Mouse (Mus musculus): ENCODE data around the gene Bbs1.
"Not testable (repeated sequence)": the region's sequence is repeated elsewhere in the genome, so short reads cannot be mapped to it uniquely, and the experiment has no call there.

Bbs1 gene

GRCm38 (mm10) chr19:4905979-4906794 is at the start of gene Bbs1:
Gene Bbs1, minus strand, starts transcription at chr19:4906628.
- DNase-seq, result peak; percentile 80

- DNase-seq, result not testable (repeated sequence)
Observed at GRCm38 (mm10) chr19:4948641-4949040, 42.2 kb upstream of the Bbs1 start.

GRCm38 (mm10) chr19:4945540-4945939 is 39.1 kb upstream of the Bbs1 start:
- DNase-seq, result no peak

DNA sequence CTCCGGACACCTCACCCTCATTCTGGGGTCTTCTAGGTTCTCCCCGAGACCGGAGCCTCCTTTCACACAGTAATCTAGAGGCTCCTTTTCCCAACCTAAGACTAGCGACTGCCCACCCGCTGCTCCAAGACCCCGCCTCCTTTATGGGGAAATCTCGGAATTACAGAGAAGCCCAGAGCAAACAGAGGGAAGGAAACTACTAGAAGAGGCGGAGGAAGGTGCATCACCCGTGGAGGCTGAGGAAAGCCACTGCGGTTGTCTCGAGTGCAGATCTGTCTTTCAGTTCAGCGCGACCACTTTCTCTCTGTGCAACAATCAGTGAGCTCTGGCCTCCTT is 36.8 kb upstream of the Bbs1 start:
- DNase-seq, result no peak

- DNase-seq, result peak; percentile 89
Observed at GRCm38 (mm10) chr19:4942551-4943252, 36.3 kb upstream of the Bbs1 start, which contains the start of gene Peli3. Gene Peli3, minus strand, starts transcription at chr19:4943127.

DNA sequence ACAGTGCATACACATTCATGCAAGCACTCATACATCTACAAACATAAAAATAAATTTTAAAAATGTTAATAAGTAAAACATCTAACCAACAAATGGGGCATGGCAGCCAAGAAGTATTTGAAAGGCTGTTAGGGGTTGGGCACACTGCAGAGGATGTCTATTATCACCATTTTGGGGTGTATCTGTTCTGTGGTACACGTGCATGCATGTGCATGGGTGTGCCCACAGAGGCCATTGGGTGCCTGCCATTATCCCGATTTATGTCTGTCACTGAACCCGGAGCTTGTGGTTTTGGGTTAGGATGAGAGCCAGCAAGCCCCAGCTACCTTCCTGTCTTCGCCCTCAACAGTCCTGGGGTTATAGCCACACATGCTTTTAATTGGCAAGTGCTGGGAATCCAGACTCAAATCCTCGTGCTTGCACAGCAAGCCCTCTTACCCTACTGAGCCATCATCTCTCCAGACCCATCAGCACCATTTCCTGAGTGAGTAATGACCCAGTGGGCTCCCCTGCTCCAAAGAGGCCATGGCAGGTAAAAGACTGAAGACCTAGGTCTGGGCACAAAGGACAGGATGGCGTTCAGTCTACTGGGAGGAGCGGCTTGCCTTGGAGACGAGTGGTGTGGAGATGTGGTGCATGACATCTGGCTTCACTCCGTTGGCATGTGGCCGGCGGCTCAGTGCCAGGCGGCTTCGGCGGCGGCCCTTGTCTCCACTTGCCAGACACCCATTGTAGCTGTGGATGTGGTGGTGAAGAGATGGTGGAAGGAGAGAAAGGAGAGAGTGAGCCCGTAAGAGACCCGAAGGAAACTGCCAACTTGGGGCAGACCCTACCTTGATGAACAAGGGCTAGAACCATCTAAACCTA is 31.2 kb upstream of the Bbs1 start:
- no peak for DNase-seq

GRCm38 (mm10) chr19:4936896-4937295 is 30.5 kb upstream of the Bbs1 start:
- no peak for DNase-seq

DNA sequence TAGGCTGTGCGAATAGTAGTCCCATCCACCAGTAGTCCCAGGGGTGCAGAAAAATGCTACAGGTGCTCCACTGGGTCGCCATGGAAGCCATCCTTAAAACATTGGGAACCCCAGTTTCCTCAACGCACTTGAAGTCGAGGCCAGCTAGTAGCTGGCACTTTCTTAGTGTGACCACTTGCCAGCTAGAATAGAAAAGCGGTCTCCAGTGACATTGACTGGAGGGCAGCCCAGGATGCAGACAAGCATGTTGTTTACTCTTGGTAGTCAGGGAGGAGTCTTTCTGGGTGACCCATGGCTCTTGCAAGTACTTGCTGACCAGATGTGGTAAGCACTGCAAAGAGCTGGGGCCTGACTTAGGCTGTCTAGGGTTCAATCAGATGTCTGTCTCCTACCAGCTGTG is 22.4 kb upstream of the Bbs1 start:
- no peak for DNase-seq

GRCm38 (mm10) chr19:4927904-4928531 is 21.6 kb upstream of the Bbs1 start, which contains the start of gene Dpp3:
Gene Dpp3, minus strand, starts transcription at chr19:4928287.
- peak; percentile 99 for DNase-seq

DNA sequence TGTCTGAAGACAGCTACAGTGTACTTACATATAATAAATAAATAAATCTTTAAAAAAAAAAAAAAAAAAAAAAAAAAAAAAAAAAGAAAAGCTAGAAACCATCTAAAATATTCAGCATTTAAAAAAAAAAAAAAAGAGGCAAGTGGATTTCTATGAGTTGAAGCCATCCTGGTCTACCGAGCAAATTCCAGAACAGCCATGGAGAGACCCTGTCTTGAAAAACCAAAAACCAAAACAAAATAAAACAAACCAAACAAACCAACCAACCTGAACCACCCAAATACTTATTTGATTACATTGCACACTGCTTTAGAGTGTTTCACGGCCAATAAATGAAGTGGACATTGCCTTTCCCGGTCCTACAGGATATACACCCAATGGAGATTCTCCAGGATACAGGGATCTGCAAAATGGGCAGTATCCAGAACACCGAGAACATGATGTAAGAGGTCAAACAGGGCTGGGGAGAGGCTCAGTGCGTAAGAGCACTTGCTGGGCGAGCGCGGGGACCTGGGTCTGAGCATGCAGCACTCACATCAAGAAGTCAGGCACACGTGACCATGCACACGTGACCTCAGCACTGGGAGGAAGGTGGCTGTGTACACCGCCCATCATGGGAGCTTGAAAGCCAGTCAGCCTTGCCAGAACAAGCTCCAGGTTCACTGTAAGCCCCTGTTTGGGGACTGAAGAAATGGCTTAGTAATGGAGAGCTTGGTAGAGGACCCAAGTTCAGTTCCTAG is 18.9 kb upstream of the Bbs1 start:
- DNase-seq, result no peak

GRCm38 (mm10) chr19:4919652-4920051 is 13.2 kb upstream of the Bbs1 start:
- no peak for DNase-seq

DNA sequence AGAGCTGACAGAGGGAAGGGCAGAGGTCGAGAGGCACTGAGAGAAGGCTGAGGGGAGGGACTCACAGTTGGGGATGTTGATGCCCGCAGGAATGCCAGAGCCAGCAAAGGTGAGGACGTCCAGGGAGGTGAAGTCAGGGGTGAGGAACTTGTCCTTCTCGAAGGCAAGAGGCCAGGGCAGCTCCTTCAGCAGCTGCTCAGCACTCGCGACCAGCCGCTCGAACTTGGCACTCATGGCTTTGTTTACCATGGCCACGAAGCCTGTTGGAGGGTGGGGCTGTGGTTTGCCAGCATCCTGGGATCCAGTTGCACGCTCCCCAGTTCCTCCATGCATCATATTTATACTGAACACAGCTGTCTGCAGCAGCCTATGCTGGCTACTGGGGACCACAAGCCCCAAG is 10.4 kb upstream of the Bbs1 start:
- DNase-seq, result no peak

GRCm38 (mm10) chr19:4915924-4916603 is 9.6 kb upstream of the Bbs1 start:
- no peak for DNase-seq

DNA sequence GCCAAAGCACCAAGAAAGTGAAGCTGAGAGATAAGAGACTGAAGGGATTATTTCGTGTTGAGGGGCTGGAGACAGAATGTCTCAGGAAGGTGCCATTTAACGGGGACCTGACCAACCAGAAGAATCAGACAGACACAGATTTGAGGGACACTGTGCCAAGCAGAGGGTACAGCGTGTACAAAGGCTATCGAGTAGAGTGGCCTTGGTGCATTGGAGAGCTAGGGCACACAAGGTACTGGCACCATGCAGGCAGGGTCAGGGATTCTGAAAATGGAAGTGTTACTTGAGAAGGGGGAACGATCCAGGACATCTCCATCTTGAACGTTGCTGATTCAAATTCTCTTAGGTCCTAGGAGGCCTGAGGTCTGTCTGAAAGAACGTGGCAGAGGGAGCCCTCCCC is 2.9 kb upstream of the Bbs1 start:
- DNase-seq, result no peak

DNA sequence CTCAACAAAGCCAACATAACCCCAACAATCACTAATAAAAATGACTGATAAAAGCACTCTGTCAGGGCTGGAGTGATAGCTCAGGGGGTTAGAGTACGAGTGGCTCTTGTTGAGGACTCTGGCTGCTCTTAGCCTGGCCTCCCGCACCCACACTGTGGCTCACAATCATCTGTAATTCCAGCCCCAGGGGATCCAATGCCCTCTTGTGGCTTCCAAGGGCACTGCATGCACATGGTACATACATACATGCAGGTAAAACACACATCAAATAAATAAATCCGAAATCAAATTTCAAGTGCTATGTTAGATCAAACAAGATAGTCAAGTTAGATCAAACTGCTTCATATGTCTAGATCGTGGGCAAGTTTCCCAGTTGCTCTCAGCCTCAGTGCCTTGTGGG is 1.7 kb upstream of the Bbs1 start:
- DNase-seq, result peak; percentile 66

DNA sequence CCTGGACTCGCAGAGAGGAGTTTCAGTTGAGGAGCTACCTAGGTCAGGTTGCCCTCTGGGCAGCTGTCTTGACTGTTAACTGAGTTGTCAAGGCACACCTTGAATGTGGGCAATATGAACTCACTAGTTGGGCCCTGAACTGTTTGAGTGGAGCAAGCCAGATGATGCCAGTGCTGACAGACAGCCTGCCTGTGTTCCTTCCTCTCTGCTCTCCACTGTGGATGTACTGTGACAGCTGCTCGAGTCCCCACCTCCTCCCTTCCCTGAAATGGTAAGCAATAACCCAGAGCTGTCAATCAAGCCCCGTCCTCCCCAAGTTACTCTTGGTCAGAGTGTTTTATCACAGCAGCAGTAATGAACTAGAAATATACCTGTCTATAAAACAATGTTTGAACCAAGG is 6.5 kb downstream of the Bbs1 start:
- no peak for DNase-seq

- DNase-seq, result no peak
Observed at GRCm38 (mm10) chr19:4898972-4899371, 7.5 kb downstream of the Bbs1 start.

DNA sequence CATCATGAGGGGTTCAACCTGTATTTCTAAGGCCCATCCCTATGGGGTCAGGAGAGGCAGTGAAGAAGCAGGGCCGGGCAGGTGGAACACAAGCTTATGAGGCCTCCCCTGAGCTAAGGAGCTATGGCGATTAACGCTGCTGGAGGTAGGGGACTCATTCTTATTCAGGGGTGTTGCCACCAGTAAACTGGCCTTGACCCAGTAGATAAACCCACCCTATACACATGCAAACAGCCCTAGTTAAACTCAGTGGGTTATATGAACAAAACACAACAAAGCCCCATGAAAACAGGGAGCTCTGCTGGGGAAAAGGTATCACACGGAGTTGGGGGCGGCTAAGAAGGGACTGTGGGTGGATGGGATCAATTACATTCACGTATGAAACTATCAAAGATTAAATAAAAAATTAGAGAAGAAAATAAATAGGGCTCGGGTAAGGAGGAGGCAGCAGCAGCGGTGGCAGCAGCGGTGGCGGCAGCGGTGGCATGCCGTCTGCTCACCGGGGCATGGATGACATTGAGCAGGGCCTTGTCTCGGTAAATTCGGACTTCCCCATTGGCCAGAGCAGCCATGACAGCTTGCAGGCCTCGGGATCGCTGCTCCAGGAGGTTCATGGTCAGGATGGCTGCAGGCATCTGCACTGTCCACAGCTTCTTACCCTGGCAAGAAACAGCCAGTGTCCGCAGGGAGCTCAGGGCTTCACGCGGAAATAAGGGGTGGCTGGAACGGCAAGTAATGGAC is 9.5 kb downstream of the Bbs1 start:
- no peak for DNase-seq

GRCm38 (mm10) chr19:4891798-4892197 is 14.6 kb downstream of the Bbs1 start:
- peak; percentile 82 for DNase-seq

DNA sequence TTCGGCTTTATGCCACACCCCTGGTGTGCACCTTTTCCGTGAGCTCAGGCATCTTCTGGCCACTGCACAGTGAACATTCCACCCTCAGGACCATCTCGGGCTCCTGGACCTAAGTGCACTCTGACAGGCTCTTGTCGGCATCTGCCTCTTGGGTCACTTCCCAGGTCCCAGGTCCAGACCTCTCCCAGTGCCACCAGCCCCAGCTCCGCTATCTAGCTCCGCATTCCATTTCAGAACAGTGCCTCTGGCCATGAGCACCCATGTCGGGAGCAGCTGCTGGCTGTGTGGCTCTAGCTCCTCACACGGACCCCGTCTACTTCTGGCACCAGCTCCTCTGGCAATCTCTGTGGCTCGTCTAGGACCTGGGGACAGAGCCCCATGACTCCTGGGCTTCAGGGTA is 16.6 kb downstream of the Bbs1 start:
- no peak for DNase-seq

- peak; percentile 72 for DNase-seq
Observed at GRCm38 (mm10) chr19:4883961-4884360, 22.5 kb downstream of the Bbs1 start.
